Mouse (Mus musculus) forebrain, embryonic 10.5 days (tissue): ENCODE data around the gene Adam8. TPM values are rescaled to one million over a fixed set of nuclear protein-coding genes. Genes with fewer than 3 reads are reported as not detected.
A peak's percentile ranks its signal among the peaks of the same experiment; 100 is the strongest.

ENCODE experiments used
- DNase-seq: peaks from one replicate; pipeline ENCODE4 v3.0.0-alpha.2; 2017; ENCODE audit warnings: low spot score; ENCODE audit errors: extremely low spot score
- H3K27ac ChIP-seq: fragments of 300-500 bp; sonication (generic); 2 replicates; pipeline ENCODE4 v1.5.1; 2016; ENCODE audit warnings: mild to moderate bottlenecking
- H3K27me3 ChIP-seq: fragments of 300-500 bp; sonication (generic); 2 replicates; pipeline ENCODE4 v1.6.1; 2016; ENCODE audit warnings: mild to moderate bottlenecking; ENCODE audit not compliant: poor library complexity, severe bottlenecking
- H3K36me3 ChIP-seq: fragments of 300-500 bp; sonication (generic); replicated peaks from 2 replicates; pipeline ENCODE4 v1.6.1; 2016; ENCODE audit warnings: mild to moderate bottlenecking, moderate library complexity
- H3K4me1 ChIP-seq: fragments of 300-500 bp; sonication (generic); 2 replicates; pipeline ENCODE4 v1.6.1; 2016
- H3K4me3 ChIP-seq: fragments of 300-500 bp; sonication (generic); 2 replicates; pipeline ENCODE4 v1.5.1; 2016; ENCODE audit warnings: mild to moderate bottlenecking, moderate library complexity
- H3K9me3 ChIP-seq: fragments of 300-500 bp; sonication (generic); 2 replicates; pipeline ENCODE4 v1.6.1; 2016; ENCODE audit warnings: mild to moderate bottlenecking, moderate library complexity
- WGBS: fragments of 180-500 bp; shearing (Covaris S2); methylation state at CpG from one replicate; pipeline ENCODE4 v1.1.7; 2016; 5-methylcytosine and 5-hydroxymethylcytosine counted together
- polyA plus RNA-seq: library from polyadenylated mRNA; unstranded; fragments of >200 nt; fragmentation: Nextera tagmentation; extraction: Ambion mirVana; gene quantifications from 2 replicates; pipeline ENCODE4 v1.2.1, GENCODE M21; 2016

The Adam8 gene
- polyA plus RNA-seq, 1 experiment from 2014 or later: 1.6 TPM

DNA sequence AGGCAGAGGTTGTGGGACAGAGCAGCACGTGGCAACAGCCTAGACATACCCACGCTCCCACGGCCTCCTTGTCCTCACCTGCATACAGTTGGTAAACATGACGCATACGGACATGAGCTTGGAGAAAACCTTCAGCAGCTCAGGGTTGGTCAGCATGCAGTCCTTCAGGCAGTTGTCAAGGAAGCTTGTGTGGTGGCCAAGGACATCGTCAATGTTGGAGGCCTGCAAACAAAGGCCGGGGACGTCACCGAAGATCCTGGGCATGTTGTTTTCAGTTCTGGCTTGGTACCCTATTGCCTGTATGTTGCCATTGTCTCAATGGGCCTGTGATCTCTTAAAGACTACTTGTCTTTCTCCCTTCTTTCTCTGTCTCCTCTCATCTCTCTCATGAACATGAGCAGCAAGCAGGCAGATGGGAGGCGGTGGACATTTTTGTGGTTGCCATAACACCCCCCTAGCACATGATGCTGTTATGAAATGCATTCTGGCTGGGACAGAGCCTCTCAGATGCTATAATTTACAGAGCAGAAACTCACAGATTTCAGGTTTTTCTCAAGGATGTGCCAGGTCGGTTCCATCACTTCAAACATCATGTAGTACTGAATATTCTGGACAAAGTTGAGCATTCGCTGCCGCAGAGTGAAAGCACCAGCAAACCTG is 6.5 kb upstream of the Adam8 start:
- Histone ChIP-seq H3K27ac (no peak overlapping the region), H3K27me3 (peaks cover 22% of the 10 kb centered on the region), H3K9me3 (no peaks in the 10 kb centered on the region), H3K36me3 (peaks cover 94% of the 10 kb centered on the region), H3K4me3 (no peak overlapping the region), H3K4me1 (peaks cover 11% of the 10 kb centered on the region)
- 94% methylated on average over 13 of the region's 13 CpGs for WGBS
- no peak for DNase-seq

DNA sequence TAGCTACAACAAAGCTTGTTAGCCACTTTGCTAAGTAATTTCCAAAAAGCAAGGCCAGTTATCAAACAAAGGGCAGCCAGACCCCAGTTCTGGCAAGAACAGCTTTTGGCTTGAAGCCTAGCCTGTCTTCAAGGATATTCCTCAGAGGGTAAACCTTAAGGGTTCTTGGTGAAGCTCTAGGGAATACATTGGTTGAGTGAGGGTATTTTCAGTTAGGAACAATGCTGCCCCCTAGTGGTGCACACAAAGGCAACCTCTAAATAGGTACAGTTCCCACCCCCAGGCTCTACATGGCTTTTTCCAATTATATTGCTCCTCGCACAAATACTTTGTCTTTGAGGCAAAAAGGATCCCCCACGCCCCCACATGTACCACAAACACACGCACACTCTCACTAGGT is 2.3 kb upstream of the Adam8 start:
- peaks cover 58% of the 10 kb centered on the region for H3K36me3 ChIP-seq
- no peaks in the 10 kb centered on the region for H3K4me1 ChIP-seq
- DNase-seq: peak; percentile 52
- WGBS: 29% methylated on average over 3 of the region's 3 CpGs
- no peak overlapping the region for H3K4me3 ChIP-seq
- no peaks in the 10 kb centered on the region for H3K9me3 ChIP-seq
- no peak overlapping the region for H3K27ac ChIP-seq
- H3K27me3 ChIP-seq: peaks cover 19% of the 10 kb centered on the region

DNA sequence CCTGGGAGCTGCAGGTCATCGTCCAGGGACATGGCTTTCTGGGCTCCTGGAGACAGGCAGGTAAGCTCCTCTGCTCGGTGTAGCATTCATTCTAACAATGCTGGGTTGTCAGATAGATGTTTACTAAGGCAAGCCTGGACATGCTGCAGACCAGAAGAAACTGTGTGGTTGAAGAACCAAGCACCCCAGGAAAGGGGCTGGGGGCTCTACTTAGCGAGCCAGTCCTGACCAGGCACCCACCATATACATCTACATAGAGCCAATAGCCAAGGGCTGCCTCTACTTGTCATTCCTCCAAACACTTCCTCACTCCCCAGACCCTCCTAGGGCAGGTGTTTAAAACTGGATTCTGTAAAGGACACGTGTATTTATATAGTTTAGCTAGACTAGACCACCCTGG is 1.8 kb upstream of the Adam8 start:
- H3K36me3 ChIP-seq: peaks cover 53% of the 10 kb centered on the region
- H3K27ac ChIP-seq: no peak overlapping the region
- no peaks in the 10 kb centered on the region for H3K9me3 ChIP-seq
- H3K4me1 ChIP-seq: no peaks in the 10 kb centered on the region
- DNase-seq: no peak
- peaks cover 15% of the 10 kb centered on the region; the same call in 1 of the 2 replicates for H3K27me3 ChIP-seq
- 78% methylated on average over 4 of the region's 4 CpGs for WGBS
- no peak overlapping the region for H3K4me3 ChIP-seq

DNA sequence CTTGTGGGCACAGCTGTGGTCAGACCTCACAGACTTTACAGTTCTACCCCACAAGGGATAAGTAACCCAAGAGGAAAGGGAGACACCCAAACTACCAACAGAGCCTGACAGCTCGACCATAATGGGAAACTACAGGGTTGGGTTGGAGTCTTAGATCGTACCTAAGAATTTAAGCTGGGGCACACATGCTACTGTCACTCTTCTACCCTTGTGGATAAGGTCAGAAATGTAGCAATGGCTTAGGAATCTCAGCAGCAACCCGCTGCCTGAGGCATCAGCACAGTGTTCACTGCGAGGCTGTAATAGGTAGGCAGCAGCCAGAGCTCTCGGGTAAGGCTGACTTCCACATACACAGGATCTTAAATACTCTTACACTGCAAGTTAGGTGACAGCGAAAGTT is 1.2 kb upstream of the Adam8 start:
- Histone ChIP-seq H3K9me3 (no peaks in the 10 kb centered on the region), H3K36me3 (peaks cover 47% of the 10 kb centered on the region), H3K27ac (no peak overlapping the region), H3K4me1 (no peaks in the 10 kb centered on the region), H3K4me3 (no peak overlapping the region), H3K27me3 (peaks cover 10% of the 10 kb centered on the region; the same call in 1 of the 2 replicates)
- DNase-seq: no peak
- WGBS: 90% methylated on average over 6 of the region's 6 CpGs

DNA sequence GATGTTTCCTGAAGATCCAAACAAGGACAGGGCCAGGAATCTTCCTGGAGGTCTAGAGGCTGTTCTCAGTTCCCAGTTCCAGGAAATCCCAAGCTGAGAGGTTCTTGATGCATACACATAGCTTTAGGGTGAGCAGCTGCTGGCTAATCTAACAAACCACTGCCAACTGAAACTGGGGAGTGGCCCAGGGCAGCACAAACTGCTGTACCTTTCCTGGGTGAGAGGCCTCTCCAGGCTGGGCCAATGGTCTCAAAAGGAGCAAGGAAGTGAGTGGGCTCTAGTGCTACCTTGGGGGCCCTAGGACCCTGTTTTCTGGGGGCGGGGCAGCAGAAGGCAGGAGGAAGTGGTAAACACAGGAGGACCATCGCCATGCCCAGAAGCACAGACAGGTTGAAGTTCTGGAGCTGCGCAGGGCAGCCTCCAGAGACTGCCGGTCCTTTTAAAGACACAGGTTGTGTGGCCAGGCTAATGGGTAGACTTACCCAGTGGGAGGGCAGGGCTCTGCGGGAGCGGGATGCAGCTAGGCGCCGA is 1.4 kb downstream of the Adam8 start:
- Histone ChIP-seq H3K27me3 (0 out of 2 replicates have a peak, but pooled peaks cover 6% of the 10 kb centered on the region), H3K36me3 (peaks cover 21% of the 10 kb centered on the region), H3K4me1 (no peaks in the 10 kb centered on the region), H3K27ac (no peak overlapping the region), H3K9me3 (no peaks in the 10 kb centered on the region), H3K4me3 (no peak overlapping the region)
- DNase-seq: no peak
- WGBS: 76% methylated on average over 8 of the region's 8 CpGs

DNA sequence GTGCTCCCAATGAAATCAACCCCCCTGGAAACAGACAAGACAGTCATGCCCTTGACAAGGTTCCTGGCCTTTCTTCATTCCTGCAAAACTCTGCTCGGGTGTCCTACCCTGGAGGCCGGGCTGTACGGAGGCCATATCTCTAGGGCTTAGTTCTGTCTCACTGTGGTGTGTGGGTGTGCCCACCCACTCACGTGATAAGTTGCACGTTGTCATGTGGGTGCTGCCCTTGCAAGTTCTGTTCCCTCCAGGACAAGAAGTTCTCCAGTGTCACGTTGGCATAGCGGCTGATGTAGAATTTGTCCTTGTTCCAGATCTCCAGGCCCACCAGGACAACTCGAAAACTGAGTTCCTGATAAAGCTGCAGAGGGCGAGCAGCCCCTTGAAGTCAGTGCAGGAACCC is 4.1 kb downstream of the Adam8 start:
- Histone ChIP-seq H3K27me3 (peaks cover 6% of the 10 kb centered on the region; the same call in 1 of the 2 replicates), H3K4me1 (no peaks in the 10 kb centered on the region), H3K36me3 (peaks cover 9% of the 10 kb centered on the region), H3K9me3 (no peaks in the 10 kb centered on the region), H3K4me3 (no peak overlapping the region), H3K27ac (no peak overlapping the region)
- no peak for DNase-seq
- 88% methylated on average over 9 of the region's 9 CpGs for WGBS

DNA sequence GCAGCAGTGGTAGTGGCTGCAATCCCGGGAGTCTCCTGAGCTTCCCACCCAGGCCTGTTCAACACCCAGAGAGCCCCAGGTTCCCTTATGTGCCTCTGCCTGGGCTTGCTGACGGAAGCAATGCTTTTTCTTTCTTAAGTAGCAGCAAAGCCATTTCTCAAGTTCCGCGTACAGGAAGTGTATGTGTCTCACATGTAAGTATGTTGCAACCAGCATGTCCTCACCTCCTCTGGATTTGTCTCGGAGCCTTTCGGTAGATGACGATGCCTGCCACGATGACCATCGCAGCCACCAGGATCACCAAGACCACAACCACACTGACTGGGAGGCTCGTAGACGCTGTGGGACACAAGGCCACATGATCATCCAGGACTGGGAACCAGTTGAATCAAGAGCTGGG is 7.9 kb downstream of the Adam8 start:
- Histone ChIP-seq H3K27me3 (peaks cover 12% of the 10 kb centered on the region), H3K9me3 (no peaks in the 10 kb centered on the region), H3K36me3 (peaks cover 9% of the 10 kb centered on the region), H3K27ac (no peak overlapping the region), H3K4me1 (no peaks in the 10 kb centered on the region), H3K4me3 (no peak overlapping the region)
- no peak for DNase-seq
- WGBS: 89% methylated on average over 11 of the region's 11 CpGs

DNA sequence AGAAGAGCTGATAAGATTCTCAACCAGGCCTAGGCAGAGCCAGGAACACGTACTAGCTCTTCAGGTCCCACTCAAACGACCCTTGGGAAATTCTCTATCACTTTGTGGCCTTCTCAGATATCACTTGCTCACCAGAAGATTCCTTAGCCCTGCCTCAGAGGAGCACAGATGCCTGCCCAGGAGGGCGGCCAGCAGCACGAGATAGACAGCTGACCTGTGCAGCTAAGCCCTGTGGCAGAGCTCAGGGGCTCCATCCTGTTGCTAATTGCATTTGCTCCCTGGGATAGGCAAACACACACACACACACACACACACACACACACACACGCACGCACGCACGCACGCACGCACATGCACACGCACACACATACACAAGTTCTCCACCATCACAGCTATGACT is 10.3 kb downstream of the Adam8 start:
- DNase-seq: no peak
- WGBS: 90% methylated on average over 11 of the region's 11 CpGs
- no peaks in the 10 kb centered on the region for H3K9me3 ChIP-seq
- no peak overlapping the region for H3K4me3 ChIP-seq
- H3K4me1 ChIP-seq: peaks cover 16% of the 10 kb centered on the region
- peaks cover 26% of the 10 kb centered on the region for H3K27me3 ChIP-seq
- H3K27ac ChIP-seq: no peak overlapping the region
- H3K36me3 ChIP-seq: peaks cover 9% of the 10 kb centered on the region

DNA sequence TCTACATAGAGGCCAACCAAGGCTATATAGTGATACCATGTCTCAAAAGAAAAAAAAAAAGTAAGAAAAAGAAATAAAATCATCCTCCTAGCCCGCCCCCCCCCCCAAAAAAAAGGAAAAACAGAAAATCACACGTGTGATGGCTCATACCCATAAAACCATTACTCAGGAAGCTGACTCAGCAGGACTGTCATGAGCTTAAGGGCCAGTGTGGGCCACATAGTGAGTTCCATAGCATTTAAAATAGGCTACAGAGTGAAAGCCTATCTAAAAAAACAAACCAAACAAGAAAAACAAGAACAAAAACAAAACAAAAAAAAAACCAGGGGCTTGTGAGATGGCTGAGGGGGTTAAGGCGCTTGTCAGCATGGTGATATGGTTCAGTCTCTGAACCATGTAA is 11.6 kb downstream of the Adam8 start:
- H3K36me3 ChIP-seq: peaks cover 7% of the 10 kb centered on the region
- 55% methylated on average over 3 of the region's 3 CpGs for WGBS
- no peak for DNase-seq
- no peaks in the 10 kb centered on the region for H3K9me3 ChIP-seq
- H3K27ac ChIP-seq: no peak overlapping the region
- no peak overlapping the region for H3K4me3 ChIP-seq
- H3K4me1 ChIP-seq: peaks cover 18% of the 10 kb centered on the region
- H3K27me3 ChIP-seq: peaks cover 36% of the 10 kb centered on the region

DNA sequence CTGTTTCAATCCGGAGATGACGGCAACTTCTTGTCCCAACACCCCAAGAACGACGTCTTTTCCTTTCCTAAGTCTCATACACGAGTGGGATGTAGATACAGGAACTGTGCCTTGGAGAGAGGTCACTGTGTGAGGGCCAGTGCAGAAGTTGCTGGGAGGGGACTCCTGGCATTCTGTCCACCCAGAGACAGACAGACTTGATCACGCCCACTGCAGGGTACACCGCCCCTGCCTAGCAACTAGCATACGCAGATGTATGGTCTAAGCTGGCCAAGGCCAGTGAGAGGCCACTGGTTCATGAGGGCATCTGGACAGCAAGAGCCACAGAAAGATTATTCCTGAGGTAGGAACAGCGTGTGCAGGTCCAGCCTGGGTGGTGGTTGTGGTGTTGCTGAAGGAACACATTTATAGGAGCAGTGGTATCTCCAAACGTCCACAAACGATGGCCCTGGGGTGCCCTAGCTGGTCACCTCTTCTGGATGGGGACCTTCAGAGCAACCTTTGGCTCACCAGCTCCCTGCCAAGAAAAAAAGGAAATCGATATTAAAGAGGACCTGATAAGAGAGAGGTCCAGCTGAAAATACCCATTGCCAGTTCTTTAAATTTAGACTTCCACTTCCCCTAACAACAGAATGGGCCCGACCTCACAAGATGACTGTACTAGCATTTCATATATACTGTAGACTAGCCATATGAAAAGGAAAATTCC is 13.2 kb downstream of the Adam8 start:
- no peaks in the 10 kb centered on the region; the same call in 1 of the 2 replicates for H3K36me3 ChIP-seq
- peaks cover 21% of the 10 kb centered on the region for H3K4me1 ChIP-seq
- 50% methylated on average over 13 of the region's 13 CpGs for WGBS
- H3K27me3 ChIP-seq: peaks cover 36% of the 10 kb centered on the region
- DNase-seq: no peak
- H3K9me3 ChIP-seq: no peaks in the 10 kb centered on the region
- peak overlapping the region; percentile 66 for H3K4me3 ChIP-seq
- no peak overlapping the region for H3K27ac ChIP-seq

DNA sequence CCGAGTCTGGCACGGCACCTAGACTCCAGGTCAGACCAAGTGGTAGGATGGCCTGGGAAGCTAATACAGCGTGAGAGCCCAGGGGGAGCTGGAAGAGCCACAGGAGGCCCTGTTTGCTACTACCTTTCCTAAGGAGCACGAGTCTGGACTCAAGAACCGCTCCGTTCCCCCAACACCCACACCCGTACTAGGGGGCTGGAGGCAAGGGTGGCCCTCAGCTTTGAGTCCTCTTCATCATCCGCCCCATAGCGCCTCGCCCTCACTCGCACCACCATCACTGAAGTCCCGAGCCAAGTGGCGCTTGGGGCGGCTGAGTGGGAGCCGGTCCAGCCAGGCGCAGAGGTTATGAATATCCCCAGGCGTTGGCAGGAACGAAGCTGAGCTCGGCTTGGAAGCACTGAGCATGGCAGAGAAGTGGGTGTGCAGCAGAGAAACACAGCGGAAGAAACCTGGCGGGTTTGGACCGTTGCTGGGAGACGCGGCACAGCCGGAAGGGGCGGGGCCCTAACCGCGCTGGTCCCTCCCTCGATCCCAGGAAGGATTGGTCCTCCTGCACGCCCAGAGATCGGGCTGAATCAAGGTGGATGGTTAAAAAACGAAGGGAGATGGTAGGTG is 14.0 kb downstream of the Adam8 start, which contains the start of gene 6430531B16Rik:
Gene 6430531B16Rik, minus strand, starts transcription at position 478 of the 615 bp plus-strand sequence.
- Histone ChIP-seq H3K4me3 (peak within 1 kb of the TSS; percentile 66), H3K9me3 (no peaks in the 10 kb centered on the region), H3K4me1 (peaks cover 21% of the 10 kb centered on the region), H3K27ac (peak within 1 kb of the TSS; percentile 80), H3K27me3 (peaks cover 36% of the 10 kb centered on the region), H3K36me3 (no peaks in the 10 kb centered on the region)
- peak; percentile 82 for DNase-seq
- 6% methylated on average over 32 of the region's 32 CpGs for WGBS

DNA sequence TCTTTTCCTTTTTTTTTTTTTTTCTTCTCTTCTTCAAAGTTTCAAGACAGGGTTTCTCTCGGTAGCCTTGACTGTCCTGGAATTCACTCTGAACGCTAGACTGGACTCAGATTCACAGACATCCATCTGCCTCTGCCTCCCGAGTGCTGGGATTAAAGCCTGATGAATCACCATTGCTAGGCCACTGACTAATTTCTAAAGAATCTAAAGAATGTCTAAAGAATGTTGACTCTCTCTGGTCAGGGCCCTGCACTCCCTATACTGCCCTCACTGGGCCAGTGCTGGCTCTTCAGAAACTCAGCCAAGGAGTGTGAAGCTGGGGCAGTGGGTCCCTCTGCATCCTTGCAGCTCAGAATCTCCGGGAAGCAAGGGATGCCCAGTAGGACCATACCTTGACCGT is 16.9 kb downstream of the Adam8 start:
- DNase-seq: no peak
- WGBS: 60% methylated on average over 5 of the region's 5 CpGs

DNA sequence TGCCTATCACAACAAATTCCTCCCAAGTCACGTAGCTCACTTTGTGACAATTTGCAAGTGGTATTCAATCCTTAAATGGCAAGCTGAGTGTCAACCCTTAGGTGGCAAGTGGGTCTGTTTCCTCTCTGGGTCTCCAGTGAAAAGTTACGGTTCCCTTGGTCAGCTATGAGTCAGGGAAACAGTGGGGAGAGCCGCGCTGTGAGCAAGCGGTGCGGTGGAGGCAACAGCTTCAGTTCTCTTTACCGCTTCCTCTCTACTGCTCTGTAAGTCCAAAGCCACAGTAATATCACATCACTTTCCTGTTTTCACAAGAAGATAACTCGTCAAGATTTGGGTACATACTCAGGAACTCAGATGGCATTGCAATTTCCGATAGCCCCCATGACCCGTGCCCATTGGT is 18.1 kb downstream of the Adam8 start:
- H3K4me3 ChIP-seq: no peak overlapping the region
- no peaks in the 10 kb centered on the region for H3K36me3 ChIP-seq
- peaks cover 30% of the 10 kb centered on the region for H3K4me1 ChIP-seq
- no peak overlapping the region for H3K27ac ChIP-seq
- H3K9me3 ChIP-seq: no peaks in the 10 kb centered on the region
- DNase-seq: no peak
- peaks cover 58% of the 10 kb centered on the region for H3K27me3 ChIP-seq
- 93% methylated on average over 10 of the region's 10 CpGs for WGBS

More for the DNA sequence above, 16.9 kb downstream of the Adam8 start:
- Histone ChIP-seq H3K9me3 (no peaks in the 10 kb centered on the region), H3K4me3 (no peak overlapping the region), H3K27me3 (peaks cover 60% of the 10 kb centered on the region), H3K36me3 (no peaks in the 10 kb centered on the region), H3K4me1 (peaks cover 21% of the 10 kb centered on the region), H3K27ac (no peak overlapping the region; the same call in 1 of the 2 replicates)
